Mouse (Mus musculus): ENCODE data around the gene Eqtn. TPM values are rescaled to one million over a fixed set of nuclear protein-coding genes. Genes with fewer than 3 reads are reported as not detected.

The Eqtn gene
- total RNA-seq (2012; rRNA removed) (not detected in 2 replicates), total RNA-seq (2014; rRNA removed) (0.23 TPM in 1 of 2 replicates, not detected in the other), polyA plus RNA-seq (2012; ENCODE audit: insufficient read length, low read depth) (0.50 and 0.52 TPM in 2 replicates)

DNA sequence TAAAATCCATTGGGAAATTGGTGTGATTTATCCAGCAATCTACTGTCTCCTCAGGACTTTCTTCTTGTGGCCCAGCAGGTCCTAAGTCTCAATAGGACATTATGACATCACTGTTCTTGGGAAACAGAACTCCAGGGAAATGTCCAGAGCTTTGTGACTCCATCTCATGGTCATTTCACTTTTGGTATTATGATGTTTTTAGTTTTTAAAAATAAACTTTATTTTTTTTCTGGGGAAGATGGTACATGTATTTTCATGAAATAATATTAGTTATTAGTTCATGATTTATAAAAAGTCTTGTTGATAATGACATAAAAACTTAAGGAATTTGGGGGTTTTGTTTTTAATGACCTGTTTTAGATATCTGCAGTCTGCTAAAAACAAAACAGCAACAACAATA lies at the start of gene Eqtn:
Gene Eqtn, minus strand, starts transcription at position 101 of the 400 bp plus-strand sequence.
- no peaks in the 10 kb centered on the region for H3K79me2 ChIP-seq (replicated peaks; ENCODE audit: control insufficient read depth, extremely low read depth, insufficient read depth, poor library complexity, severe bottlenecking)
- H3K27ac ChIP-seq (ENCODE audit: insufficient read depth, low read depth) = no peak within 1 kb of the TSS
- TF ChIP-seq ZMIZ1 (IDR thresholded peaks at IDR 0.05; ENCODE audit: low read depth, low read length) (no peak), RCOR1 (conservative IDR thresholded peaks at IDR 0.05; ENCODE audit: low read depth, low read length) (no peak), GABPA (IDR thresholded peaks at IDR 0.05; ENCODE audit: insufficient replicate concordance, low read depth, low read length) (no peak), MAZ (IDR thresholded peaks at IDR 0.05; ENCODE audit: low read depth, low read length) (no peak), ZC3H11A (IDR thresholded peaks at IDR 0.05; ENCODE audit: low read depth, low read length) (no peak), MAX (IDR thresholded peaks at IDR 0.05; ENCODE audit: low read length) (no peak), ELF1 (IDR thresholded peaks at IDR 0.05; ENCODE audit: low read depth, low read length) (no peak), USF2 (conservative IDR thresholded peaks at IDR 0.05; ENCODE audit: low read depth, low read length) (no peak), TBP (conservative IDR thresholded peaks at IDR 0.05; ENCODE audit: low read depth, low read length) (no peak), ZKSCAN1 (IDR thresholded peaks at IDR 0.05; ENCODE audit: borderline replicate concordance, low read depth, low read length) (no peak), MXI1 (IDR thresholded peaks at IDR 0.05; ENCODE audit: low read depth, low read length) (no peak)
- H3K27me3 ChIP-seq (replicated peaks) = no peaks in the 10 kb centered on the region
- dilution Hi-C loops (cut with MboI; ENCODE audit: extremely low pct_ligation_motif_present, extremely low pct_unique_long_range_greater_than_20kb, low sequenced_read_pairs) (no loop called here), in situ Hi-C loops (cut with MboI; ENCODE audit: low pct_ligation_motif_present, low pct_unique_long_range_greater_than_20kb, low sequenced_read_pairs) (no loop called here)
- H3K4me2 ChIP-seq (ENCODE audit: insufficient read depth, low read depth, poor library complexity, severe bottlenecking) = no peak within 1 kb of the TSS
- no peak within 1 kb of the TSS for H3K4me3 ChIP-seq (replicated peaks in 1 of 3; ENCODE audit: low read depth in 2 of 3, low read length in 2 of 3, poor library complexity in 1 of 3)
- DNase-seq (ENCODE audit: extremely low read depth) = no peak
- H3K9ac ChIP-seq (ENCODE audit: insufficient read depth, low read depth) = no peak within 1 kb of the TSS
- no peaks in the 10 kb centered on the region for H3K9me3 ChIP-seq (replicated peaks; ENCODE audit: low read length)
- no peaks in the 10 kb centered on the region for H3K4me1 ChIP-seq (ENCODE audit: control insufficient read depth in 1 of 2, insufficient read depth in 2 of 2)
- H3K36me3 ChIP-seq (replicated peaks in 1 of 2; ENCODE audit: control insufficient read depth in 1 of 2, insufficient read depth in 1 of 2, low read length in 1 of 2) = no peaks in the 10 kb centered on the region

DNA sequence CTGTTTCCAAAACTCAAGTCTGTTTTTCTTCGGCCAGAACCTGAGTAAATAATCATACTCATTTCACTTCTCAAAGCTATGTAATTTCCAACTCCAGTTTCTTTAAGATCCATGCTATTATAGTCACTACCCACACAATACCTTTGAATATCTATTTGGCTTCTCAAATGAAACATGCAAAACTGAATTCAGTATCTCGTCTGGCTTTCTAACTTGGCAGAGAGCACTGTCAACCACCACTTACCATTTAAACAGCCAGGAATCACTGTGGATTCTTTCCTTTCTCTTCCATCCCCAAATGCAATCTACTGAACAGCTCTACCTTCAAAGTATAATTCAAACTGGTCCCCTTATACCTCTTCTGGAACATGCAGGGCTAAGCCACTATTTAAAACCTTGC lies 44.7 kb upstream of the Eqtn start:
- no peak overlapping the region for H3K4me3 ChIP-seq (replicated peaks in 1 of 3; ENCODE audit: low read depth in 2 of 3, low read length in 2 of 3, poor library complexity in 1 of 3)
- H3K27ac ChIP-seq (ENCODE audit: insufficient read depth, low read depth) = no peak overlapping the region
- no peak overlapping the region for H3K4me2 ChIP-seq (ENCODE audit: insufficient read depth, low read depth, poor library complexity, severe bottlenecking)
- dilution Hi-C loops (cut with MboI; ENCODE audit: extremely low pct_ligation_motif_present, extremely low pct_unique_long_range_greater_than_20kb, low sequenced_read_pairs) (no loop called here), in situ Hi-C loops (cut with MboI; ENCODE audit: low pct_ligation_motif_present, low pct_unique_long_range_greater_than_20kb, low sequenced_read_pairs) (no loop called here)
- peaks cover 8 to 20% of the 10 kb centered on the region in 2 experiments; a peak in 3 of 4 replicates for H3K4me1 ChIP-seq (ENCODE audit: control insufficient read depth in 1 of 2, insufficient read depth in 2 of 2)
- peaks cover 26 to 63% of the 10 kb centered on the region in 2 experiments for H3K36me3 ChIP-seq (replicated peaks in 1 of 2; ENCODE audit: control insufficient read depth in 1 of 2, insufficient read depth in 1 of 2, low read length in 1 of 2)
- H3K27me3 ChIP-seq (replicated peaks) = no peaks in the 10 kb centered on the region
- H3K9me3 ChIP-seq (replicated peaks; ENCODE audit: low read length) = no peaks in the 10 kb centered on the region
- TF ChIP-seq PAX5 (IDR thresholded peaks at IDR 0.05; ENCODE audit: low read length) (no peak), POLR2A (IDR thresholded peaks at IDR 0.05; ENCODE audit: low read depth, low read length) (no peak), JUN (IDR thresholded peaks at IDR 0.05; ENCODE audit: insufficient read depth, low read depth, low read length) (no peak), NELFE (IDR thresholded peaks at IDR 0.05; ENCODE audit: low read depth, low read length) (no peak), KAT2A (IDR thresholded peaks at IDR 0.05; ENCODE audit: insufficient replicate concordance, low read length) (no peak), CHD1 (IDR thresholded peaks at IDR 0.05; ENCODE audit: low read depth, low read length) (no peak)
- DNase-seq (ENCODE audit: extremely low read depth) = no peak
- H3K79me2 ChIP-seq (replicated peaks; ENCODE audit: control insufficient read depth, extremely low read depth, insufficient read depth, poor library complexity, severe bottlenecking) = peaks cover 29% of the 10 kb centered on the region
- H3K9ac ChIP-seq (ENCODE audit: insufficient read depth, low read depth) = no peak overlapping the region

All from CH12.LX (cell line).